Mouse (Mus musculus) spleen, adult 2 months (tissue): ENCODE data around the gene Cnot6. TPM values are rescaled to one million over a fixed set of nuclear protein-coding genes. Genes with fewer than 3 reads are reported as not detected.

Experiments used
- DNase-seq, 2 experiments: peaks; one replicate each; pipeline versions ENCODE4 v3.0.0 to v3.0.0-alpha.2; 2012 to 2021; ENCODE audit warnings: low spot score in 2 of 2, low read depth in 1 of 2
- H3K27ac ChIP-seq: fragments of 200-500 bp; 2 replicates; pipeline ENCODE4 v1.5.1; 2012; ENCODE audit warnings: low read length, inconsistent platforms; ENCODE audit not compliant: insufficient read depth
- H3K27me3 ChIP-seq: fragments of 200-500 bp; 2 replicates; pipeline ENCODE4 v1.6.1; 2012; ENCODE audit warnings: mild to moderate bottlenecking, moderate library complexity, low read length, inconsistent platforms; ENCODE audit not compliant: control insufficient read depth, insufficient read depth
- H3K36me3 ChIP-seq: fragments of 200-500 bp; 2 replicates; pipeline ENCODE4 v1.6.1; 2012; ENCODE audit warnings: mild to moderate bottlenecking, low read length, inconsistent platforms; ENCODE audit not compliant: control insufficient read depth, insufficient read depth
- H3K4me1 ChIP-seq: fragments of 200-500 bp; 2 replicates; pipeline ENCODE4 v1.6.1; 2011; ENCODE audit warnings: inconsistent platforms; ENCODE audit not compliant: control insufficient read depth, insufficient read depth, insufficient read length
- H3K4me3 ChIP-seq: fragments of 200-500 bp; 2 replicates; pipeline ENCODE4 v1.5.1; 2011; ENCODE audit warnings: mild to moderate bottlenecking, inconsistent platforms; ENCODE audit not compliant: insufficient read depth, insufficient read length; ENCODE audit errors: extremely low read depth
- CTCF ChIP-seq: fragments of 200-500 bp; IDR thresholded peaks from 2 replicates; pipeline ENCODE4 v1.5.1; 2011; ENCODE audit warnings: mild to moderate bottlenecking, inconsistent platforms; ENCODE audit not compliant: insufficient read depth, insufficient read length, insufficient replicate concordance; ENCODE audit errors: extremely low read depth
- POLR2A ChIP-seq: fragments of 200-500 bp; IDR thresholded peaks from 2 replicates; pipeline ENCODE4 v1.6.1; 2011; ENCODE audit warnings: low read depth, low read length, inconsistent platforms
- WGBS: fragments of 180-500 bp; shearing (Covaris S2); methylation state at CpG from one replicate; pipeline ENCODE4 v1.1.7; 2018; 5-methylcytosine and 5-hydroxymethylcytosine counted together
- polyA plus RNA-seq: library from polyadenylated mRNA; depleted of rRNA; stranded (reverse); fragments of >200 nt; gene quantifications from 2 replicates; pipeline ENCODE4 v1.2.3, GENCODE M21; 2012

Cnot6 gene
- polyA plus RNA-seq, 1 experiment, result 7.3 TPM

- WGBS, result 19% methylated on average over 10 of the region's 10 CpGs
- H3K36me3 ChIP-seq, result no peaks in the 10 kb centered on the region
- peaks cover 3% of the 10 kb centered on the region; the same call in 1 of the 2 replicates for H3K4me1 ChIP-seq
- no peak overlapping the region for H3K4me3 ChIP-seq
- no peak for DNase-seq
- H3K27me3 ChIP-seq, result no peaks in the 10 kb centered on the region
- TF ChIP-seq CTCF (no peak), POLR2A (no peak)
- no peak overlapping the region for H3K27ac ChIP-seq
Observed at GRCm38 (mm10) chr11:49658791-49659469, 53.6 kb downstream of the Cnot6 start.

GRCm38 (mm10) chr11:49658065-49658464, 54.5 kb downstream of the Cnot6 start:
- Histone ChIP-seq H3K27me3 (no peaks in the 10 kb centered on the region), H3K4me3 (no peak overlapping the region), H3K27ac (no peak overlapping the region), H3K36me3 (no peaks in the 10 kb centered on the region), H3K4me1 (peaks cover 3% of the 10 kb centered on the region; the same call in 1 of the 2 replicates)
- 80% methylated on average over 4 of the region's 4 CpGs for WGBS
- no peak for DNase-seq
- TF ChIP-seq CTCF, result no peak
- no peak for TF ChIP-seq POLR2A

DNA sequence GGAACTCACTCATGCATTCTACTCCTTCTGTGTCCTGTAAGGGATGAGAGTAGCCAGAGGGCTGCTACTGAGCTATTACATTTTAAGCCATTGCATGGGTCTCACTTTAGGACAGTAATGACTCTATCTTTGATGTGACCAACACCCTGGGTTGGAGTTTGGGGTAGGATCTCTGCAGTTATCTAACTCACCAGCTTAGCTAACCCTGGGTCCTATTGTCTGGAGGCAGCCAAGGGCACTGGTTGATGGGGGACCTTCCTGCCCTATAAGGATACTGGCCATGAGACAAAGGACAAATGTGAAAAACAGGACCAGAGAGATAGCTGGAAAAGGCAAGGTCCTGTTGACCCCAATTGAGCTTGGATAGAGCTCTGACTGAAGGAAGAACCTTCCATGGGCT, 57.0 kb downstream of the Cnot6 start:
- Histone ChIP-seq H3K4me3 (no peak overlapping the region), H3K27ac (no peak overlapping the region), H3K36me3 (no peaks in the 10 kb centered on the region), H3K27me3 (no peaks in the 10 kb centered on the region), H3K4me1 (peaks cover 5% of the 10 kb centered on the region; the same call in 1 of the 2 replicates)
- no peak for DNase-seq
- TF ChIP-seq POLR2A (no peak), CTCF (no peak)

GRCm38 (mm10) chr11:49654651-49655050, 57.9 kb downstream of the Cnot6 start:
- Histone ChIP-seq H3K27me3 (no peaks in the 10 kb centered on the region), H3K4me3 (no peak overlapping the region), H3K27ac (no peak overlapping the region), H3K36me3 (no peaks in the 10 kb centered on the region), H3K4me1 (peaks cover 5% of the 10 kb centered on the region; the same call in 1 of the 2 replicates)
- 87% methylated on average over 5 of the region's 5 CpGs for WGBS
- DNase-seq, result no peak
- TF ChIP-seq POLR2A (no peak), CTCF (no peak)

DNA sequence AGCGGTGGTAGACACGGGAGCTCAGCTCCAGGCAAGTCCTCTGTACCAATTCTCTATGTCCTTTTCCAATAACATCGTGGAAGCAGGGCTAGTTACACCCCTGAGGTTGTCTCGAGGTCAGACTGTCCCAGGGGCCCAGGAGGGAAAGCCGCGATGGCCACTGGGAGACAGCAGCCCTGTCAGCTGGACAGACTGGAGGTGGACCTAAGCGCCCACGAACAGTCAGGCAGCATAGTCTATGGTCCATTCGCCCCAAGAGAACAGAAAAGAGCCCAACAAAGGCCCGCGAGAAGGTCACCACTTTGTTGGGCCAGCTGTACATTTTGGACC, 59.5 kb downstream of the Cnot6 start:
- no peak for DNase-seq
- 46% methylated on average over 11 of the region's 11 CpGs for WGBS
- TF ChIP-seq CTCF (no peak), POLR2A (no peak)

DNA sequence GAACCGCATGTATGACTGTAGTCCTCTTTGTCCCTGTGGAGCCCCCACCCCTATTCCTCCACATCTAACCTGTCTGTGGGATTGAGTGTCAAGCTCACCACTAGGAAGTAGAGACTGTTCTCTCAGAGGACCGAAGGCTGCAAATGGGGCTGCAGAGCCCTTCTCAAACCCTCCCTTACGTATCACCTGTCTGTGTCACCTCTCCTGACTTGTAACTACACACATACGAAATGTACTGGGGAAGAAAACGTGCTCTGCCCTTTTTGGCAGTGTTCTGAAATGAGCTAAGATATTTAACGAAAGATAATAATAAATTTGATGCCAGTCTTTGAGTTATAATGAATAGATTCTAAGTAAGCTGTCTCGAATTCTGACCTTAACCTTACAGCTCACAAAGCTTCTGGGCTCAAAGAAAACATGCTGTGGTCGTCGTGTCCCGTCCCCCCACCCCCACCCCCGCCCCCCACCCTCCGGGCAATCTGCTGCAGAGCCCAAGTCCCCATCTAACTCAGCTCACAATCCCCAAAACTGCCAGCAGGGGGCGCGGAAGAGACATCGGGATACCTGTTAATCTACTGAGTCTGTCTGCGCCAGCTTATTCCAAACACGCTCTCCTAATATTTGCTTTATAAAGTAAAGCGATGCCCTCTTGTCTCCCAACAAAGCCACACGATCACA, 60.0 kb downstream of the Cnot6 start:
- H3K27me3 ChIP-seq, result no peaks in the 10 kb centered on the region
- no peak overlapping the region for H3K27ac ChIP-seq
- H3K4me1 ChIP-seq, result peaks cover 3% of the 10 kb centered on the region; the same call in 1 of the 2 replicates
- no peaks in the 10 kb centered on the region for H3K36me3 ChIP-seq
- TF ChIP-seq POLR2A (no peak), CTCF (peak; percentile 64; the same call in 1 of the 2 replicates)
- H3K4me3 ChIP-seq, result no peak overlapping the region
- peak; percentile 32 to 69 for DNase-seq
- WGBS, result 24% methylated on average over 19 of the region's 19 CpGs

More for the DNA sequence above, 59.5 kb downstream of the Cnot6 start:
- Histone ChIP-seq H3K36me3 (no peaks in the 10 kb centered on the region), H3K4me3 (no peak overlapping the region), H3K4me1 (peaks cover 3% of the 10 kb centered on the region; the same call in 1 of the 2 replicates), H3K27ac (no peak overlapping the region), H3K27me3 (no peaks in the 10 kb centered on the region)

GRCm38 (mm10) chr11:49651762-49652322, 60.7 kb downstream of the Cnot6 start:
- H3K36me3 ChIP-seq, result no peaks in the 10 kb centered on the region
- H3K27me3 ChIP-seq, result no peaks in the 10 kb centered on the region
- H3K4me3 ChIP-seq, result no peak overlapping the region
- H3K27ac ChIP-seq, result no peak overlapping the region
- no peak for TF ChIP-seq CTCF
- peaks cover 3% of the 10 kb centered on the region; the same call in 1 of the 2 replicates for H3K4me1 ChIP-seq
- 83% methylated on average over 10 of the region's 10 CpGs for WGBS
- DNase-seq, result no peak
